10 mouse cellular contexts compared by ENCODE assay signal in the genomic region with DNA sequence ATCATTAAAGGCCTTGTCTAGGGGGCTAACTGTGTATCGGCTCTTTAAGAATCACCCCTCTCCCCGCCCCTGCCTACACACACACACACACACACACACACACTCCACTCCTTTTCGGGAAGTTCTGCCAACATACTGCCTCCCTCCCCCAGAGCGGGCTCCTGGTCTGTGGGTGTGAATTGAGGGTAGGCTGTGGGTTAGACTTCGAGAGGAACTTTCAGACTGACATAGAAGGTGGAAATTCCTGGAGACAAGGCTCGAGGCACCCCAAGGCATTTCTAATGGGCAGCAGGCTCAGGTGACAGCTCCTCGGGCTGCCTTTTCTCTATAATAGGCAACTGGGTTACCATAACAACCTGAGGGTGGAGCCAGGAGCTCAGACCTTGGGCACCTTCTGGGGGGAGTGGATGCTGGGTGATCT. TPM values are rescaled to one million over a fixed set of nuclear protein-coding genes. Genes with fewer than 3 reads are reported as not detected.
DNase-seq lines count a peak whose midpoint lies in the region; ATAC-seq and TF ChIP-seq lines count a peak whose summit lies in the region.
"Had no signal": no experiment of that assay in that cellular context is flagged by ENCODE, and none has a peak within 500 bp of the region (broad histone marks: within the 10 kb centered on the region; RNA-seq: fewer than 3 reads in every experiment).

No protein-coding gene starts in this region.

- TF ChIP-seq POLR2A in heart, adult 2 months (IDR thresholded peaks at IDR 0.05; ENCODE audit: insufficient read depth, low read depth, low read length) = no peak

- intact Hi-C loops in heart, adult 2 months (cut with DNase I) = no loop called here

- H3K4me2 ChIP-seq in heart, embryonic 13.5 days = 0 out of 2 replicates have a peak overlapping the region, but pooled peaks have one; percentile 13
- peak overlapping the region; percentile 73 for H3K4me2 ChIP-seq in forebrain, embryonic 14.5 days (ENCODE audit: low read length)
- H3K4me2 ChIP-seq in midbrain, embryonic 15.5 days = peak overlapping the region; percentile 73
- H3K4me2 ChIP-seq: liver, embryonic 13.5 days had no signal

- H3K4me1 ChIP-seq in heart, embryonic 13.5 days = peaks cover 40% of the 10 kb centered on the region
- H3K4me1 ChIP-seq in heart, adult 2 months (ENCODE audit: control insufficient read depth, insufficient read depth, low read length) = peaks cover 2% of the 10 kb centered on the region; the same call in 1 of the 2 replicates
- H3K4me1 ChIP-seq in forebrain, embryonic 14.5 days (ENCODE audit: control insufficient read depth, insufficient read depth, low read length) = peaks cover 45% of the 10 kb centered on the region
- peaks cover 67% of the 10 kb centered on the region for H3K4me1 ChIP-seq in midbrain, embryonic 15.5 days

- H3K9me3 ChIP-seq in heart, embryonic 13.5 days = no peaks in the 10 kb centered on the region
- no peaks in the 10 kb centered on the region for H3K9me3 ChIP-seq in forebrain, embryonic 14.5 days (replicated peaks; ENCODE audit: control insufficient read depth, low read length)
- H3K9me3 ChIP-seq in midbrain, embryonic 15.5 days = no peaks in the 10 kb centered on the region
- H3K9me3 ChIP-seq: liver, embryonic 13.5 days had no signal

- H3K4me3 ChIP-seq in heart, embryonic 13.5 days = no peak overlapping the region
- no peak overlapping the region for H3K4me3 ChIP-seq in heart, adult 2 months
- H3K4me3 ChIP-seq in forebrain, embryonic 14.5 days (ENCODE audit: low read depth, low read length) = peak overlapping the region; percentile 1; the same call in 1 of the 2 replicates
- H3K4me3 ChIP-seq in midbrain, embryonic 15.5 days = peak overlapping the region; percentile 2; the same call in 1 of the 2 replicates
- H3K4me3 ChIP-seq: liver, embryonic 13.5 days had no signal

- H3K27ac ChIP-seq in heart, embryonic 13.5 days (replicated peaks) = no peak overlapping the region
- H3K27ac ChIP-seq in heart, adult 2 months = no peak overlapping the region
- no peak overlapping the region for H3K27ac ChIP-seq in forebrain, embryonic 14.5 days (ENCODE audit: low read depth, low read length)
- H3K27ac ChIP-seq in midbrain, embryonic 15.5 days = no peak overlapping the region
- H3K27ac ChIP-seq: liver, embryonic 13.5 days had no signal

- DNase-seq in heart, adult 2 months = no peak
- peak; percentile 61 for DNase-seq in cerebellum, adult 8-10 months
- DNase-seq in forebrain, embryonic 14.5 days (ENCODE audit: low spot score) = peak; percentile 70
- no peak for DNase-seq in frontal cortex, postnatal 10 days (ENCODE audit: low spot score in 2 of 2)
- DNase-seq in adrenal gland, postnatal 36 days = no peak
- no peak for DNase-seq in heart, postnatal 4 days
- DNase-seq: kidney, adult 11 months; liver, embryonic 13.5 days had no signal

- H3K27me3 ChIP-seq in heart, embryonic 13.5 days (replicated peaks) = peaks cover 29% of the 10 kb centered on the region
- H3K27me3 ChIP-seq in heart, adult 2 months (ENCODE audit: control insufficient read depth, insufficient read depth, low read length) = peaks cover 3% of the 10 kb centered on the region; the same call in 1 of the 2 replicates
- H3K27me3 ChIP-seq in forebrain, embryonic 14.5 days (replicated peaks; ENCODE audit: control insufficient read depth, insufficient read depth, low read length) = no peaks in the 10 kb centered on the region
- H3K27me3 ChIP-seq in midbrain, embryonic 15.5 days (replicated peaks) = no peaks in the 10 kb centered on the region

- no peaks in the 10 kb centered on the region for H3K79me2 ChIP-seq in heart, adult 2 months (replicated peaks; ENCODE audit: control insufficient read depth, insufficient read depth, low read length)

- no peak for TF ChIP-seq EP300 in heart, adult 2 months (IDR thresholded peaks at IDR 0.05; ENCODE audit: insufficient read depth, low read depth, low read length)

- peaks cover 9% of the 10 kb centered on the region for H3K36me3 ChIP-seq in heart, embryonic 13.5 days
- H3K36me3 ChIP-seq in heart, adult 2 months (ENCODE audit: control insufficient read depth, insufficient read depth, low read length) = no peaks in the 10 kb centered on the region
- peaks cover 4% of the 10 kb centered on the region for H3K36me3 ChIP-seq in forebrain, embryonic 14.5 days (ENCODE audit: control insufficient read depth, insufficient read depth, low read length)
- H3K36me3 ChIP-seq in midbrain, embryonic 15.5 days (replicated peaks) = no peaks in the 10 kb centered on the region
- H3K36me3 ChIP-seq: liver, embryonic 13.5 days had no signal

- TF ChIP-seq CTCF in heart, adult 2 months (IDR thresholded peaks at IDR 0.05) = no peak

- H3K9ac ChIP-seq in heart, embryonic 13.5 days = 0 out of 2 replicates have a peak overlapping the region, but pooled peaks have one; percentile 47
- H3K9ac ChIP-seq in heart, adult 2 months (ENCODE audit: low read depth, low read length) = no peak overlapping the region
- H3K9ac ChIP-seq in forebrain, embryonic 14.5 days (ENCODE audit: low read length) = no peak overlapping the region
- no peak overlapping the region; the same call in 1 of the 2 replicates for H3K9ac ChIP-seq in midbrain, embryonic 15.5 days
- H3K9ac ChIP-seq: liver, embryonic 13.5 days had no signal

- WGBS in heart, embryonic 13.5 days = 15% methylated on average over 7 of the region's 7 CpGs
- 21% methylated on average over 7 of the region's 7 CpGs for WGBS in heart, adult 2 months
- WGBS in forebrain, embryonic 14.5 days = 5% methylated on average over 7 of the region's 7 CpGs
- 10% methylated on average over 7 of the region's 7 CpGs for WGBS in midbrain, embryonic 15.5 days

- no peak for ATAC-seq in heart, embryonic 13.5 days (ENCODE audit: extremely low read depth, insufficient number of reproducible peaks, low FRiP score, low TSS enrichment)
- no peak for ATAC-seq in forebrain, embryonic 14.5 days
- ATAC-seq in midbrain, embryonic 15.5 days (replicated peaks) = no peak

RNA-seq across cellular contexts. Expression of a gene that starts 2.5 kb away (rescaled TPM):
- 0.05 and 0.20 TPM in 2 replicates for polyA plus RNA-seq in heart, embryonic 13.5 days (2015; fragmentation: Nextera tagmentation; extraction: Ambion mirVana)
- total RNA-seq in heart, adult 2 months (2021) = under 1 TPM; 0.50 to 0.84 TPM
- 0.61 and 0.96 TPM in 2 replicates for polyA plus RNA-seq in heart, adult 2 months (2012; rRNA removed)
- 0.85 and 0.94 TPM in 2 replicates for polyA plus RNA-seq in forebrain, embryonic 14.5 days (2014; fragmentation: Nextera tagmentation; extraction: Ambion mirVana)
- 0.80 and 0.88 TPM in 2 replicates for polyA plus RNA-seq in midbrain, embryonic 15.5 days (2015; fragmentation: Nextera tagmentation; extraction: Ambion mirVana)
- total RNA-seq in adrenal gland, postnatal 36 days (2021) = 1 to 10 TPM; 1.7 to 2.6 TPM
- total RNA-seq in heart, postnatal 4 days (2021) = 1 to 10 TPM; 2.0 TPM
- polyA plus RNA-seq: liver, embryonic 13.5 days had no signal

RNA-seq across cellular contexts. Expression of a gene that starts 12.5 kb away (rescaled TPM):
- polyA plus RNA-seq in heart, embryonic 13.5 days (2015; fragmentation: Nextera tagmentation; extraction: Ambion mirVana) = 31.8 and 35.0 TPM in 2 replicates
- 10 to 100 TPM; 17.8 to 20.6 TPM for total RNA-seq in heart, adult 2 months (2021)
- 38.3 and 45.2 TPM in 2 replicates for polyA plus RNA-seq in heart, adult 2 months (2012; rRNA removed)
- polyA plus RNA-seq in forebrain, embryonic 14.5 days (2014; fragmentation: Nextera tagmentation; extraction: Ambion mirVana) = 34.5 and 37.0 TPM in 2 replicates
- polyA plus RNA-seq in midbrain, embryonic 15.5 days (2015; fragmentation: Nextera tagmentation; extraction: Ambion mirVana) = 51.2 and 55.1 TPM in 2 replicates
- 10 to 100 TPM; 20.0 to 22.6 TPM for total RNA-seq in adrenal gland, postnatal 36 days (2021)
- total RNA-seq in heart, postnatal 4 days (2021) = 10 to 100 TPM; 23.8 to 25.9 TPM

RNA-seq across cellular contexts. Expression of a gene that starts 33.9 kb away (rescaled TPM):
- polyA plus RNA-seq in heart, embryonic 13.5 days (2015; fragmentation: Nextera tagmentation; extraction: Ambion mirVana) = 150 and 157 TPM in 2 replicates
- total RNA-seq in heart, adult 2 months (2021) = 10 to 100 TPM; 74.0 to 95.3 TPM
- 147 and 165 TPM in 2 replicates for polyA plus RNA-seq in heart, adult 2 months (2012; rRNA removed)
- polyA plus RNA-seq in forebrain, embryonic 14.5 days (2014; fragmentation: Nextera tagmentation; extraction: Ambion mirVana) = 156 and 164 TPM in 2 replicates
- polyA plus RNA-seq in midbrain, embryonic 15.5 days (2015; fragmentation: Nextera tagmentation; extraction: Ambion mirVana) = 224 and 234 TPM in 2 replicates
- 100 to 1,000 TPM; 143 to 167 TPM for total RNA-seq in adrenal gland, postnatal 36 days (2021)
- total RNA-seq in heart, postnatal 4 days (2021) = 100 to 1,000 TPM in 1 of 2 experiments, 10 to 100 TPM in 1; 90.4 to 104 TPM

RNA-seq across cellular contexts. Expression of a gene that starts 42.7 kb away (rescaled TPM):
- 17.1 and 19.4 TPM in 2 replicates for polyA plus RNA-seq in heart, embryonic 13.5 days (2015; fragmentation: Nextera tagmentation; extraction: Ambion mirVana)
- 1 to 10 TPM; 4.3 to 4.6 TPM for total RNA-seq in heart, adult 2 months (2021)
- polyA plus RNA-seq in heart, adult 2 months (2012; rRNA removed) = 7.4 and 8.7 TPM in 2 replicates
- polyA plus RNA-seq in forebrain, embryonic 14.5 days (2014; fragmentation: Nextera tagmentation; extraction: Ambion mirVana) = 88.8 and 97.6 TPM in 2 replicates
- polyA plus RNA-seq in midbrain, embryonic 15.5 days (2015; fragmentation: Nextera tagmentation; extraction: Ambion mirVana) = 164 and 166 TPM in 2 replicates
- total RNA-seq in adrenal gland, postnatal 36 days (2021) = 10 to 100 TPM; 11.6 to 14.0 TPM
- 1 to 10 TPM; 8.6 to 9.4 TPM for total RNA-seq in heart, postnatal 4 days (2021)

Comparison
In these comparisons a context has a peak if more than half of its experiments do, and no peak if none do; other contexts are left out.
1. H3K4me2 ChIP-seq: peak in every context shown above with its lines; median percentile 73 in forebrain, embryonic 14.5 days; 73 in midbrain, embryonic 15.5 days; 13 in heart, embryonic 13.5 days.
2. H3K4me3 ChIP-seq: peak in forebrain, embryonic 14.5 days (single experiment) and midbrain, embryonic 15.5 days (single experiment); none in heart, embryonic 13.5 days (single experiment) and heart, adult 2 months (single experiment).
3. DNase-seq: peak in cerebellum, adult 8-10 months (single experiment) and forebrain, embryonic 14.5 days (single experiment); none in heart, adult 2 months (0 of 2), frontal cortex, postnatal 10 days (0 of 2), adrenal gland, postnatal 36 days (0 of 2) and heart, postnatal 4 days (single experiment).